Mouse (Mus musculus) brown adipose tissue, adult 24 weeks (tissue): ENCODE measurements around the gene 2700049A03Rik. TPM values are rescaled to one million over a fixed set of nuclear protein-coding genes. Genes with fewer than 3 reads are reported as not detected.

Source experiments
- H3K27ac ChIP-seq: fragments of 200-500 bp; replicated peaks from 2 replicates; pipeline ENCODE4 v1.5.1; 2012; ENCODE audit warnings: low read depth, mild to moderate bottlenecking, low read length
- H3K4me1 ChIP-seq: fragments of 200-500 bp; 2 replicates; pipeline ENCODE4 v1.6.1; 2012; ENCODE audit warnings: low read length, mixed read lengths; ENCODE audit not compliant: control insufficient read depth, insufficient read depth, insufficient read length
- H3K4me3 ChIP-seq: fragments of 200-500 bp; 2 replicates; pipeline ENCODE4 v1.5.1; 2012; ENCODE audit warnings: low read depth, mild to moderate bottlenecking, low read length, moderate library complexity; ENCODE audit not compliant: insufficient read depth
- polyA plus RNA-seq: library from polyadenylated mRNA; stranded (reverse); fragments of >200 nt; gene quantifications from 2 replicates; pipeline ENCODE4 v1.2.4, GENCODE M21; 2012; ENCODE audit not compliant: missing spikeins, insufficient read depth, insufficient read length

2700049A03Rik gene
- polyA plus RNA-seq, 1 experiment, result 2.5 TPM

DNA sequence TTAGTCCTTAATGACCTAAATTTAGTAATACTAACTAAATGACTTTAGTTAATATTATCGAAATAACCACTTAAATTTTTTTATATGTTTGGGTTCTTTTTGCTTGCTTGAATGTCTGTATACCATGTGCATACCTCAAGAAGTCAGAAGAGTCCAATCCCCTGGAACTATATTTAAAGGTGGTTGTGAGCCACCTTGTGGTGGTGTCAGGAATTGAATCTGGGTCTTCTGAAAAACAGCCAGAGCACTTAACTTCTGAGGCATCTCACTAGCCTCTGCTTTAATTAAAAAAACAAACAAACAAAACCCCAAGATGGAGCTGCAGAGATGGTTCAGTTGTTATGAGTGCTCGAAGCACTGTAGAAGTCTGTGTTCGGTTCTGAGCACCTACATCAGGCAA, 11.0 kb downstream of the 2700049A03Rik start:
- no peak overlapping the region for H3K27ac ChIP-seq
- no peak overlapping the region for H3K4me3 ChIP-seq
- no peaks in the 10 kb centered on the region for H3K4me1 ChIP-seq

DNA sequence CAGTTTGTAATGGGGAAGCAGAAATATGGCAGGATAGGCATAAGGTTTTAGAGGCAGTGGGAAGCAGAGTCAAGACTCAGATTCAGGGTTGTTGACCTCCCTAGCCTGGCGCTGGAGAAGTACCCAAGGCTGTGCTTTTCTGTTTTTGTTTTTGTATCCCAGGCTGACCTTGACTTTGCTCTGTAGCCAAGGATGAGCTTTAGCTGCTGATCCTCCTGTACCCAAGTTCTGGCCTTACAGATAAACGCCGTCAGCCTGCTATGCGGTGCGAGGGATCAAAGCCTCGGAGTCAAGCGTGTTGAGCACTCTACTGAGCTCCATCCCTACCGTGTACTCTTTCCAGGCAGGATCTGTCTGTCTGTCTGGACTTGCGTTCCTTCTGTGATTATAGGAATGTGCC, 12.2 kb downstream of the 2700049A03Rik start:
- no peak overlapping the region for H3K4me3 ChIP-seq
- no peaks in the 10 kb centered on the region for H3K4me1 ChIP-seq
- H3K27ac ChIP-seq, result no peak overlapping the region

DNA sequence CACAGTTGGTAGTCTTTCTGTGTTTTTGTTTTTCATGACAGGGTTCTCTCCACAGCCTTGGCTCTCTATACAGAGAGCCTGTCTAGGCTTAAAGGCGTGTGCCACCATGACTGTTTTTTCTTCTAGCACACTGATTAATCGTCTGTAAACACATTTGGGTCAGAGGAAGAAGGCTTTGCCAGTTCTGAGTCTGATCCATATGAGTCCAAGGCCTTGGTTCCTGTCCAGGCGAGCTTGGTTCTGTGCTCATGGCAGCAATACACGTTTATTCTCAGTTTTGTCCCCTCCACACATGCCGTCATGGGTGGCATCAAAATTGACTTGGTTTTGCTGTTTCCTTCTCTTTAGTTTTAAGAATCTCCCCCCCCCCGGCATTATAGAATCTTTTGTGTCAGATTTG, 12.8 kb downstream of the 2700049A03Rik start:
- H3K4me1 ChIP-seq, result no peaks in the 10 kb centered on the region
- H3K4me3 ChIP-seq, result no peak overlapping the region
- H3K27ac ChIP-seq, result no peak overlapping the region

DNA sequence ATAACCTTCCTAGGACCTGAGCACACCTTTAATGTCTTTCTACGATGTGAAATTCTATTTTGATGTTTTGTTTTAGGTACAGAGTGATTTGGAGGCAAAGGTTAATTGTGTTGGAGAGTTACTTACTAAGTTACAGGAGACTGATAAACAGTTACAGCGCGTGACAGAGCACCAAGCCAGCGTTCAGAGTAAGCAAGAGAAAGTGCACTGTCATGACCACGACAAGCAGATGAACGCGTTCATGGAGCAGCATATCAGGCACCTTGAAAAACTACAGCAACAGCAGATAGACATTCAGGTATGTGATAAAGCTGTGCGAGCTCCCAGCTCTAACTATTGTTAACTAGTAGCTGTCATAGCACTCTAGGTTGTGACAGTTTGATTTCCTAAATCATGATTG, 13.5 kb downstream of the 2700049A03Rik start:
- no peak overlapping the region for H3K27ac ChIP-seq
- no peak overlapping the region for H3K4me3 ChIP-seq
- H3K4me1 ChIP-seq, result no peaks in the 10 kb centered on the region

DNA sequence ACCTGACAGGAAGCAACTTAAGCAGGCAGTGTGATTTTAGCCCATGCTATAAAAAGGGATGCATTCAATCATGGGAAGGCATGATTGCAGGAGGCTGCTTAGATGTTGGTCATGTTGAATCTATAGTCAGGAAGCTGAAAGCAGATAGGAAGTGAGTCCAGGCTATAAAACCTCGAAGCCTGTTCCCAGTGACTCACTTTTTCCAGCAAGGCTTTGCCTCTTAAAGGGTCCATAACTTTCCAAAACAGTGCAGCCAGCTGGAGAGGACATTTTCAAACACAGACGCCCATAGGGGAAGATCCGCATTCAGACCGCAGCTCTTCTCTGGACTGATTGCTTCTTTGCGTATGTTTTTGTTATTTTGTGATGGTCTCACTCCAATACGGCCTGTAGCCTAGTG, 18.3 kb downstream of the 2700049A03Rik start:
- H3K27ac ChIP-seq, result no peak overlapping the region
- H3K4me3 ChIP-seq, result no peak overlapping the region
- H3K4me1 ChIP-seq, result no peaks in the 10 kb centered on the region

DNA sequence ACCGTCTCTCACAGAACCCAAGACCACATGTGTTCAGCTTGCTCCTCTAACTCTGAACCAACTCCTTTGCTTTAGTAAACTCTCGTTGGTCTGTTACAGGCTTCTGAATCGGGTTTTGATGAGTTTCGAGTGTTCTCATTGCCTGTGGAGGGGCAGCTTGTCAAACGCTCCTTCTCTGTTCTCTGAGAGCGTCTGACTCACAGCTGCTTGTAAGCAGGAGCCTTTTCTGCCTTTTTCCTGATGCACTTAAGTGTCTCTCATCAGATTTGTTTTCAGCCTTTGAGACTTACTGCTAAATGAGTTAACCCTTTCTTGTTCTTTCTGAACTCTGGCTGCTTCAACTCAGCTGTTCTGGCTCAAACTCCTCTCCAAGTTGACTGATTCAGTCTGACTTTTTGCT, 21.3 kb downstream of the 2700049A03Rik start:
- no peaks in the 10 kb centered on the region for H3K4me1 ChIP-seq
- H3K4me3 ChIP-seq, result no peak overlapping the region
- no peak overlapping the region for H3K27ac ChIP-seq

DNA sequence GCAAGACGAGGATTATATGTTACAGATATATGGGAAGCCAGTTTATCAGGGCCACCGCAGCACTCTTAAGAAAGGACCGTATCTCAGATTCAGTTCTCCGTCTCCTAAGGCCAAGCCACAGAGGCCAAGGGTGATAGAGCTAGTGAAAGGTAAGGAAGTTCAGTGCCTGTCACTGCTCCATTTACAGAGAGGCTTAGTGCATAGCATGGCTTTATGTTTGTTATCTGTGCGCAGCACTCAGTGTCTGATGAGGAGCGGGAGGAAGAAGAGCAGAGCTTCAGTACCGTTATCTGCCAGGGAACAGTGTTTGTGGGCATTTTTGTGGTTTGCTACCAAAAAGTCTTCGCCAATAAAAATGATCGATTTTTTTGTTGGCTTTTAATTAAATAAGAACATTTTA, 27.8 kb downstream of the 2700049A03Rik start:
- no peak overlapping the region for H3K27ac ChIP-seq
- H3K4me3 ChIP-seq, result no peak overlapping the region
- no peaks in the 10 kb centered on the region for H3K4me1 ChIP-seq

DNA sequence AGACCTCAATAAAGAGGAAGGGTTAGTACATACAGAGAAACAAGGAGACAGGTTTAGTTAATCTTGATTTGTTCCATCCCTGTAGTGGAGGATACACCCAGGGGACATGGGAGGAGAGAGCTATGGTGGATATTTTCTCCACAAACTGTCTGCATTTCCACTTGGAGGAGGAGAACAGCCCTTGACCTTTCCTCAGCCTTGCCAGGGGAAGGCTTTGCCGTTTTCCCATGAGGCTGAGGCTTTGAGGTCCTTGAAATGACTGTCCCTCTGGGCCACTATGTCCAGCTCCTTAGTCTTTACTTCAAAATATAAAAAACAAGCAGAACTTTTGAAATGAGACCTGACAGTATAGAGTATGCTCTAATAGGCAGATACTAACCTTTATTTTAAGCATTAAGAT, 33.3 kb downstream of the 2700049A03Rik start:
- no peak overlapping the region for H3K4me3 ChIP-seq

DNA sequence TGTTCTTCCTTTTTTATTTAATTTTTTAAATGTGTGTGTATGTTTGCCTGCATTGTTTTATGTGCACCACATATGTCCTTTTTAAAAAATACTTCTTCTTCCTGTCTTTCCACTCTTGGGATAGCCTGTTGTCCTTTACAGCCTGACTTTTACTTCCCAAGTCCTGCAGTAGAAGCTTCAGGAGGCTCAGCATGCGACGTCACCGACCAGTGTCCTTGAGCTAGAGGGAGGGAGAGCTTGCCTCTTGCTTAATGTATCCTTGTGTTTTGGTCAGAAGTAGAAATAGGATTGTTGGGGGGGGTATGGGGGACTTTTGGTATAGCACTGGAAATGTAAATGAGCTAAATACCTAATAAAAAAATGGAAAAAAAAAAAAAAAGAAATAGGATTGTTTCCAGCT, 47.1 kb downstream of the 2700049A03Rik start:
- Histone ChIP-seq H3K27ac (no peak overlapping the region), H3K4me1 (no peaks in the 10 kb centered on the region), H3K4me3 (no peak overlapping the region)

More for the DNA sequence above, 33.3 kb downstream of the 2700049A03Rik start:
- Histone ChIP-seq H3K4me1 (no peaks in the 10 kb centered on the region), H3K27ac (no peak overlapping the region)

DNA sequence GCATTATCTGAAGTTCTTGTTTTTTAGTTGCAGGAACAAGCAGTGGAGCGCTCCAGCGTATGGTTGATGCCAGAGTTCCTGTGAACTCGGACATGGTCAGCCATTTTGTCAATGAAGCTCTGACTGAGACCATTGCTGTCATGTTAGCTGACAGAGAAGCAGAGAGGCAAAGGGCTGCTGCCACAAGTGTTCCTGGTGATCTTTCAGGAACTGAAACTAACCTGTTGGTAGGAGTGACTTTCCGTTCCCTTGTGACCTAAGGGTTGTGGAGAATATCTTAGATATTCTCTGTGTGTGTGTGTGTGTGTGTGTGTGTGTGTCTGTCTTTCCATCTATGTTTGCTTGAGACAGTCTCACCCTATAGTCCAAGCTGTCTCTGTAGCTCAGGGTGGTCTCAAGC, 47.7 kb downstream of the 2700049A03Rik start:
- H3K27ac ChIP-seq, result no peak overlapping the region
- no peaks in the 10 kb centered on the region for H3K4me1 ChIP-seq
- no peak overlapping the region for H3K4me3 ChIP-seq

DNA sequence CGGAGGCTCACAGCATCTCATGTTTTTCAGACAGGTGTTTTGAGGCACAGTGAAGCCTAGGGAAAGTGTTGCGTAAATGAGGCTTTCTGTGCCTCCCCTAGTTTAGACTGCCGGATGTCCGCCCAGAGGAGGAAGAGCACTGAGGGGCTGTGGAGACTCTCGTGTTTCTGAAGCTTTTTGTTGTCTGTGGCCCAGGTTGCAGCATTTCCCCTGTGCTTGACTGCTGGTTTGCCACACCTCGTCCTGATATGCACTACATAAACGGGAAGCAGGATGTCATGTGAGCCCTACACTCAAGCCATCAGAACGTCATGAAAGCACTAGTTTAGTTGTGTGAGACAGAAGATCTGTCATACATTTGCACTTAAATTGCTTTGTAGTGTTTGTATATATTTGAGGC, 56.1 kb downstream of the 2700049A03Rik start:
- Histone ChIP-seq H3K4me3 (no peak overlapping the region), H3K4me1 (no peaks in the 10 kb centered on the region), H3K27ac (no peak overlapping the region)

DNA sequence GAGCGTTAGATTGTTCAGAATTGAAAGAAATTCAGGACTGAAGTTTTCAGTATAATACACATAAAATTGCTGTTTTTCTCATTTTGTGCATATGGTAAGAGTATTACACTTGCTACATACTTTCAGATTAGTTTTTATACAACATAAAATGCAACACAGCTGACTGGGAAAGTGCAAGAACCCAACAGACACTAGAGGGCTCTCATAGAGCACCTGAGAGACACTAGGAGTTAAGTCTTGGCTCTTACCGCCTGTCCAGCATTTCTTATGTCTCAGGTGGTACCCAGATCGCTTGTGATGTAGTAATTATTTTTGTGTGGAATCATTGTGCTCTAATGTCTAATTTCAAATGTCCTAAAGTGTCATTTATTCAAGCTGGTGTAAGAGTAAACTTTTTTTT, 61.0 kb downstream of the 2700049A03Rik start:
- H3K27ac ChIP-seq, result no peak overlapping the region
- H3K4me3 ChIP-seq, result no peak overlapping the region
- H3K4me1 ChIP-seq, result no peaks in the 10 kb centered on the region

DNA sequence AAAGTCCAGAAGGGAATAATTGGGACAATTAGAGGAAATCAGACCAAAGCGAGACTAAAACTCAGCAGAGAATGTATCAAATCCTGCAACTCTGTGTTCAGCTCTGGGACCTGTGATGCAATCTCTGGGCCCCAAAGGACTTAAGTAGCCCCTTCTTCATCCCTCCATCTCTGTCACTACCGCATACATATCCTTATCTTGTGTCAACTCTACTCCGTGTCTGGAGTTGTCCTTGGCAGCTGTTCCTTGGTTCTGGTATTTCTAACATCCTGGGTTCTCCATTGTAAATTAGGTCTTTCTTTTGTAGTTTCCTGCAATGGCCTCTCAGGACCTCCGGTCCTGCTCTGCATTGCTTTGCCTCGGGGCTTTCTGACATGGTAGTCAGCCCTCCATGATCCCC, 65.1 kb downstream of the 2700049A03Rik start:
- H3K4me1 ChIP-seq, result no peaks in the 10 kb centered on the region
- H3K4me3 ChIP-seq, result no peak overlapping the region
- no peak overlapping the region for H3K27ac ChIP-seq

DNA sequence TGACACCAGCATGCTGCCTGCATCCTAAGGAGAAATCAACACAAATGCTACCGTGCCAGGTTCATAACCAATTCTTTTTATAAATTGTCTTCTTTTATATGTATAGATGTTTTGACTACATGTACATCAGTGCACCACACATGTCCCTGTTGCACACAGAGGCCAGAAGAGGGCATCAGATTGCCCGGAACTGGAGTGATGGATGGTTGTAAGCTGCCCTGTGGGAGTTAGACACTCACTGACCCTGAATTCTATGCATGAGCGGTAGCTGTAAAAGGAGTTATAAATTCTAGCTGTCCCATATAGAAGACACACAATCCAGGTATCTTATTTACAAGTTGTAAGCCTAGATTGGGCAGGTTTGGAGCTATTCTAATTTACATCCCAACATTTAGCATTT, 67.7 kb downstream of the 2700049A03Rik start:
- no peak overlapping the region for H3K4me3 ChIP-seq
- H3K4me1 ChIP-seq, result no peaks in the 10 kb centered on the region
- no peak overlapping the region for H3K27ac ChIP-seq

DNA sequence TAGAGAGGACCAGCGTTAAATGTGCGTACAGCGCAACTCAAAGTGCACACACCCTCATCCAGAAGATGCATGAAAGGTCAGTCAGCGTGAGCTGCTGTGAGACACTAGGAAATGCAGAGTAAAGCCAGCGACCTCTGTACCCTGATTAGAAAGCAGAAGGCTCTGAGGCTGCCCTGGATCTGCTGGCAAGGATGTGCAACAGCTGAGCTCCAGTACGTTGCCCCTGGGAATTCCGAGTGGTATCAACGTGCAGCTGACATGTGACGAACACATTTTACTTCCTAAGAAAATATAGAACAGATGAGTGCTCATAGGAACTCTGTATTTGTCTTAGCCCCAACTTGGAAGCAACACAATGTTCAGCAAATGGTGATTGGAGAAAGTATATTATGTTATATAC, 80.5 kb downstream of the 2700049A03Rik start:
- H3K4me1 ChIP-seq, result no peaks in the 10 kb centered on the region
- no peak overlapping the region for H3K27ac ChIP-seq

DNA sequence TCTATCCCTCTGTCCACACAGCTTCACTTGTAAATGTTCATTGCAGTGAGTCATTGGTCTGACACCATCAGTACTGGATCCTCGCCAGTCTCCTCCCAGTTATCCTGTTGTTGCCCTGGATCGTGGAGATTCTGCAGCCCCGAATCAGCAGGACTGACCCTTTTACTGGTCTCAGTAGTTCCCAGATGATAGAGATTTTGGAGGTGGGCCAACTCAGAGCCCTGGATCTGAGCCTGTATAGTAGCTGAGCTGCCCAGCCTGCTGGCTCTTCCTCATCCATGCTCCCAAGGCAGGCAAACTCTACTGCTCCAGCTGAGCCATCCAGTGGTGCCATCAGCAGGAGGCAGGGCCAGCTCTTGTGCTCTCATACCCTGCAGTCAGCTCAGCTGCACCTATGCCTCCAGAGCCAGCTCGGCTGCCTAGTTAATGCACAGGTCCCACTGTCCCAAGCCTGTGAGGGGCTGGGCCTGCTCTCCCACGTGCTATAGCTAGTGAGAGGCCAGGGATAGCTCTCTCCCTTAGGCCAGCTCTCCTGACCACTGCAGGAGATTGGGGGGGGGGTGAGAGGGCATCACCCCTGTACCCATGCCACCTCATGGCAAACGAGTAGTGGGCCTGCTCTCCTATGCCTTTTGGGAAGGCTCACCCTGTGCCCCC, 81.3 kb downstream of the 2700049A03Rik start:
- H3K4me3 ChIP-seq, result no peak overlapping the region
- H3K4me1 ChIP-seq, result no peaks in the 10 kb centered on the region
- H3K27ac ChIP-seq, result no peak overlapping the region

More for the DNA sequence above, 80.5 kb downstream of the 2700049A03Rik start:
- no peak overlapping the region for H3K4me3 ChIP-seq
